Comparison of ENCODE assay signal across 8 mouse cellular contexts in genomic region chr10:122984531-122985251, GRCm38 (mm10).
DNase-seq lines count a peak whose midpoint lies in the region; ATAC-seq and TF ChIP-seq lines count a peak whose summit lies in the region.

No protein-coding gene starts in this region.

- H3K27ac ChIP-seq in heart, embryonic 15.5 days, result peak overlapping the region; percentile 100
- peak overlapping the region; percentile 73 for H3K27ac ChIP-seq in ES-Bruce4 (ENCODE audit: insufficient read depth, low read length)
- H3K27ac ChIP-seq in forebrain, embryonic 14.5 days (ENCODE audit: low read depth, low read length), result peak overlapping the region; percentile 100
- peak overlapping the region; percentile 99 for H3K27ac ChIP-seq in liver, postnatal 0 days (ENCODE audit: low read depth)

- H3K4me1 ChIP-seq in heart, embryonic 15.5 days (replicated peaks), result peaks cover 40% of the 10 kb centered on the region
- H3K4me1 ChIP-seq in ES-Bruce4 (ENCODE audit: control insufficient read depth, insufficient read depth, low read length), result no peaks in the 10 kb centered on the region
- H3K4me1 ChIP-seq in forebrain, embryonic 14.5 days (ENCODE audit: control insufficient read depth, insufficient read depth, low read length), result peaks cover 24% of the 10 kb centered on the region
- peaks cover 17% of the 10 kb centered on the region for H3K4me1 ChIP-seq in liver, postnatal 0 days (ENCODE audit: insufficient read depth)

- no peak for DNase-seq in heart, postnatal 14 days
- DNase-seq in forebrain, embryonic 14.5 days (ENCODE audit: low spot score), result no peak
- no peak for DNase-seq in liver, postnatal 0 days
- no peak for DNase-seq in ovary, postnatal 14 days (ENCODE audit: low spot score)
- no peak for DNase-seq in spleen, postnatal 4 days (ENCODE audit: low spot score in 2 of 2)

- TF ChIP-seq CTCF in ES-Bruce4 (IDR thresholded peaks at IDR 0.05; ENCODE audit: low read depth, low read length), result no peak
- TF ChIP-seq CTCF in liver, postnatal 0 days (IDR thresholded peaks at IDR 0.05; ENCODE audit: low read depth), result no peak

- no peaks in the 10 kb centered on the region for H3K9me3 ChIP-seq in heart, embryonic 15.5 days (replicated peaks)
- no peaks in the 10 kb centered on the region for H3K9me3 ChIP-seq in ES-Bruce4 (replicated peaks; ENCODE audit: control insufficient read depth, insufficient read depth, low read length, poor library complexity, severe bottlenecking)
- no peaks in the 10 kb centered on the region for H3K9me3 ChIP-seq in forebrain, embryonic 14.5 days (replicated peaks; ENCODE audit: control insufficient read depth, low read length)
- H3K9me3 ChIP-seq in liver, postnatal 0 days (ENCODE audit: low read length), result no peaks in the 10 kb centered on the region

- no peak for TF ChIP-seq EP300 in ES-Bruce4 (IDR thresholded peaks at IDR 0.05; ENCODE audit: insufficient read depth, low read depth, low read length)
- TF ChIP-seq EP300 in liver, postnatal 0 days (IDR thresholded peaks at IDR 0.05; ENCODE audit: low read depth), result no peak

- intact Hi-C loops in heart, postnatal 14 days (cut with DNase I), result loop anchor here (5.0 kb wide), 1 partner anchor 92 kb away; no protein-coding TSS in a partner anchor

- WGBS in heart, embryonic 15.5 days, result 2% methylated on average over 10 of the region's 10 CpGs
- 2% methylated on average over 10 of the region's 10 CpGs for WGBS in forebrain, embryonic 14.5 days
- WGBS in liver, postnatal 0 days (ENCODE audit: insufficient replicate concordance), result 3% methylated on average over 10 of the region's 10 CpGs

- peak overlapping the region; percentile 97 for H3K9ac ChIP-seq in heart, embryonic 15.5 days
- H3K9ac ChIP-seq in ES-Bruce4 (ENCODE audit: low read depth, poor library complexity, severe bottlenecking), result peak overlapping the region; percentile 86
- peak overlapping the region; percentile 100 for H3K9ac ChIP-seq in forebrain, embryonic 14.5 days (ENCODE audit: low read length)
- peak overlapping the region; percentile 91 for H3K9ac ChIP-seq in liver, postnatal 0 days (replicated peaks)

- H3K4me2 ChIP-seq in heart, embryonic 15.5 days, result peak overlapping the region; percentile 75
- H3K4me2 ChIP-seq in forebrain, embryonic 14.5 days (ENCODE audit: low read length), result peak overlapping the region; percentile 91
- peak overlapping the region; percentile 86 for H3K4me2 ChIP-seq in liver, postnatal 0 days (ENCODE audit: low read depth, low read length)

- H3K36me3 ChIP-seq in heart, embryonic 15.5 days, result peaks cover 13% of the 10 kb centered on the region
- no peaks in the 10 kb centered on the region for H3K36me3 ChIP-seq in ES-Bruce4 (ENCODE audit: control insufficient read depth, insufficient read depth, low read length, poor library complexity, severe bottlenecking)
- peaks cover 14% of the 10 kb centered on the region for H3K36me3 ChIP-seq in forebrain, embryonic 14.5 days (ENCODE audit: control insufficient read depth, insufficient read depth, low read length)
- peaks cover 7% of the 10 kb centered on the region; the same call in 1 of the 2 replicates for H3K36me3 ChIP-seq in liver, postnatal 0 days (replicated peaks; ENCODE audit: insufficient read depth, low read length)

- peak overlapping the region; percentile 76 for H3K4me3 ChIP-seq in heart, embryonic 15.5 days
- H3K4me3 ChIP-seq in ES-Bruce4 (ENCODE audit: low read depth, low read length), result peak overlapping the region; percentile 87
- H3K4me3 ChIP-seq in forebrain, embryonic 14.5 days (ENCODE audit: low read depth, low read length), result peak overlapping the region; percentile 92
- H3K4me3 ChIP-seq in liver, postnatal 0 days (ENCODE audit: low read depth, low read length), result peak overlapping the region; percentile 79

- no peaks in the 10 kb centered on the region for H3K27me3 ChIP-seq in heart, embryonic 15.5 days
- no peaks in the 10 kb centered on the region for H3K27me3 ChIP-seq in ES-Bruce4 (ENCODE audit: control insufficient read depth, insufficient read depth, low read length, poor library complexity, severe bottlenecking)
- no peaks in the 10 kb centered on the region for H3K27me3 ChIP-seq in forebrain, embryonic 14.5 days (replicated peaks; ENCODE audit: control insufficient read depth, insufficient read depth, low read length)
- no peaks in the 10 kb centered on the region for H3K27me3 ChIP-seq in liver, postnatal 0 days (ENCODE audit: insufficient read depth, low read length)

- no peak for TF ChIP-seq POLR2A in ES-Bruce4 (IDR thresholded peaks at IDR 0.05; ENCODE audit: insufficient read depth, low read length)

- no peak for ATAC-seq in heart, embryonic 15.5 days (replicated peaks; ENCODE audit: insufficient number of reproducible peaks, insufficient read depth, low FRiP score, low read depth)
- no peak for ATAC-seq in forebrain, embryonic 14.5 days
- no peak for ATAC-seq in liver, postnatal 0 days
- ATAC-seq in monocyte, adult 5-6 weeks (replicated peaks; ENCODE audit: insufficient number of reproducible peaks, low FRiP score, low TSS enrichment, poor library complexity, severe bottlenecking), result no peak
